Mouse (Mus musculus) CH12.LX (cell line): ENCODE measurements around the gene Wnt6.

Source experiments
- CTCF ChIP-seq, 2 experiments: IDR thresholded peaks in 1 of 2; conservative IDR thresholded peaks in 1 of 2; 2 replicates each; pipeline ENCODE4 v1.5.1; 2011 to 2012; ENCODE audit warnings: low read depth in 2 of 2, low read length in 2 of 2, improper control_type of control experiment in 1 of 2, inconsistent platforms in 1 of 2, mild to moderate bottlenecking in 1 of 2, moderate library complexity in 1 of 2
- E2F4 ChIP-seq: IDR thresholded peaks from 2 replicates; pipeline ENCODE4 v1.6.1; 2011; ENCODE audit warnings: low read depth, low read length, improper control_type of control experiment; ENCODE audit not compliant: insufficient replicate concordance
- POLR2A ChIP-seq: IDR thresholded peaks from 2 replicates; pipeline ENCODE4 v1.6.1; 2011; ENCODE audit warnings: low read depth, mild to moderate bottlenecking, improper control_type of control experiment, low read length

- TF ChIP-seq E2F4 (no peak), POLR2A (no peak), CTCF (conservative IDR thresholded peaks at IDR 0.05 in 1 of 2, IDR thresholded peaks at IDR 0.05 in 1 of 2; ENCODE audit: low read depth in 2 of 2, low read length in 2 of 2) (no peak)
These were observed 18.3 kb upstream of the Wnt6 start for GRCm38 (mm10) chr1:74753266-74753974.
